Mouse (Mus musculus): ENCODE data around the gene Coq8b.

DNA sequence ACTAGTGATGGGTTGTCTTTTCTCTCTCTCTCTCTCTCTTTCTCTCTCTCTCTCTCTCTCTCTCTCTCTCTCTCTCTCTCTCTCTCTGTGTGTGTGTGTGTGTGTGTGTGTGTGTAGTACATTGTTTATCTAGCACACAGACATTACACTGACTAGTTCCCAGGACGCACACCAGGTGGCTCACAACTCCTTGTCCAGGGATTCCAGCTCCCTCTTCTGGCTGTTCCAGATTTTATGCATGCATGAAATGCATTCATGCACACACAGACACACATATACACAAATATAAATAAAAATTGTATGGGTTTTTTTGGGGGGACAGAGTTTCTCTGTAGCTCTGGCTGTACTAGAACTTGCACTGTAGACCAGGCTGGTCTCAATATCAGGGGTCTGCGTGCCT is 4.7 kb downstream of the Coq8b start:
- TF ChIP-seq CTCF (IDR thresholded peaks at IDR 0.05; ENCODE audit: extremely low read depth, insufficient read depth, low read length) (no peak), POLR2A (IDR thresholded peaks at IDR 0.05; ENCODE audit: extremely low read depth, insufficient read depth, low read length) (no peak)
